Mouse (Mus musculus) kidney, adult 11 months (tissue): ENCODE measurements around the gene Map7d1.
A peak's percentile ranks its signal among the peaks of the same experiment; 100 is the strongest.
"Not testable (repeated sequence)": the region's sequence is repeated elsewhere in the genome, so short reads cannot be mapped to it uniquely, and the experiment has no call there.

ENCODE experiments used
- DNase-seq: peaks from one replicate; pipeline ENCODE4 v3.0.0; 2022

The Map7d1 gene

GRCm38 (mm10) chr4:126237721-126238242 lies 18.4 kb downstream of the Map7d1 start:
- DNase-seq = no peak

- DNase-seq = peak; percentile 67
Measured at GRCm38 (mm10) chr4:126236467-126237280, 19.5 kb downstream of the Map7d1 start.

- DNase-seq = no peak
Measured at GRCm38 (mm10) chr4:126235191-126235590, 21.0 kb downstream of the Map7d1 start.

- DNase-seq = no peak
Measured at GRCm38 (mm10) chr4:126234496-126235175, 21.5 kb downstream of the Map7d1 start.

- no peak for DNase-seq
Measured at GRCm38 (mm10) chr4:126233676-126234308, 22.4 kb downstream of the Map7d1 start.

- no peak for DNase-seq
Measured at GRCm38 (mm10) chr4:126229900-126230299, 26.2 kb downstream of the Map7d1 start.

GRCm38 (mm10) chr4:126228144-126228543 lies 28.0 kb downstream of the Map7d1 start:
- DNase-seq = no peak

GRCm38 (mm10) chr4:126227077-126227761 lies 28.9 kb downstream of the Map7d1 start:
- peak; percentile 79 for DNase-seq

- no peak for DNase-seq
Measured at GRCm38 (mm10) chr4:126226640-126227039, 29.5 kb downstream of the Map7d1 start.

- DNase-seq = no peak
Measured at GRCm38 (mm10) chr4:126222631-126223030, 33.5 kb downstream of the Map7d1 start.

GRCm38 (mm10) chr4:126220045-126220444 lies 36.1 kb downstream of the Map7d1 start:
- DNase-seq = no peak

- not testable (repeated sequence) for DNase-seq
Measured at GRCm38 (mm10) chr4:126219540-126219939, 36.6 kb downstream of the Map7d1 start.

- DNase-seq = no peak
Measured at GRCm38 (mm10) chr4:126217771-126218170, 38.4 kb downstream of the Map7d1 start.

- no peak for DNase-seq
Measured at GRCm38 (mm10) chr4:126207081-126207480, 49.1 kb downstream of the Map7d1 start.

GRCm38 (mm10) chr4:126205386-126205785 lies 50.8 kb downstream of the Map7d1 start:
- peak; percentile 17 for DNase-seq

- DNase-seq = no peak
Measured at GRCm38 (mm10) chr4:126204661-126205230, 51.4 kb downstream of the Map7d1 start.

- DNase-seq = no peak
Measured at GRCm38 (mm10) chr4:126204016-126204415, 52.1 kb downstream of the Map7d1 start.

GRCm38 (mm10) chr4:126203336-126203895 lies 52.7 kb downstream of the Map7d1 start:
- peak; percentile 14 for DNase-seq

- DNase-seq = peak; percentile 99
Measured at GRCm38 (mm10) chr4:126202303-126203181, 53.6 kb downstream of the Map7d1 start, which contains the start of gene Thrap3. TSS of gene Thrap3 (minus strand) at chr4:126202760.

GRCm38 (mm10) chr4:126201514-126202302 lies 54.4 kb downstream of the Map7d1 start:
- peak; percentile 48 for DNase-seq
